Mouse (Mus musculus) heart, postnatal 0 days (tissue): Measurements from ENCODE around the gene Ccdc93. TPM values are rescaled to one million over a fixed set of nuclear protein-coding genes. Genes with fewer than 3 reads are reported as not detected.

Source experiments
- ATAC-seq: fragments of 200-750 bp; cut with Nextera tagmentation; 2 replicates; pipeline ENCODE4 v1.8.0; 2017; ENCODE audit warnings: low read depth, moderate number of reproducible peaks, moderate library complexity; ENCODE audit not compliant: insufficient read depth
- DNase-seq: peaks from one replicate; pipeline ENCODE4 v3.0.0-alpha.2; 2016; ENCODE audit warnings: low spot score
- H3K27ac ChIP-seq: fragments of 300-500 bp; sonication (generic); 2 replicates; pipeline ENCODE4 v1.5.1; 2014; ENCODE audit warnings: low read depth, mild to moderate bottlenecking
- H3K27me3 ChIP-seq: fragments of 300-500 bp; sonication (generic); 2 replicates; pipeline ENCODE4 v1.6.1; 2014; ENCODE audit warnings: low read length, mixed read lengths; ENCODE audit not compliant: control insufficient read depth, insufficient read depth
- H3K36me3 ChIP-seq: fragments of 300-500 bp; sonication (generic); replicated peaks from 2 replicates; pipeline ENCODE4 v1.6.1; 2014; ENCODE audit warnings: low read length, mixed read lengths; ENCODE audit not compliant: control insufficient read depth, insufficient read depth
- H3K4me1 ChIP-seq: fragments of 300-500 bp; sonication (generic); 2 replicates; pipeline ENCODE4 v1.6.1; 2014; ENCODE audit warnings: antibody characterized with exemption; ENCODE audit not compliant: control insufficient read depth, insufficient read depth
- H3K4me2 ChIP-seq: fragments of 300-500 bp; sonication (generic); 2 replicates; pipeline ENCODE4 v1.6.1; 2014; ENCODE audit warnings: low read depth, mild to moderate bottlenecking, low read length, moderate library complexity
- H3K4me3 ChIP-seq: fragments of 300-500 bp; sonication (generic); 2 replicates; pipeline ENCODE4 v1.5.1; 2014; ENCODE audit warnings: low read depth, low read length
- H3K9ac ChIP-seq: fragments of 300-500 bp; sonication (generic); replicated peaks from 2 replicates; pipeline ENCODE4 v1.6.1; 2014; ENCODE audit warnings: low read depth, low read length, mixed read lengths
- H3K9me3 ChIP-seq: fragments of 300-500 bp; sonication (generic); replicated peaks from 2 replicates; pipeline ENCODE4 v1.6.1; 2016; ENCODE audit warnings: low read length; ENCODE audit not compliant: control insufficient read depth
- CTCF ChIP-seq: IDR thresholded peaks from 2 replicates; pipeline ENCODE4 v1.5.1; 2016; ENCODE audit warnings: antibody characterized with exemption, control low read depth, low read depth
- EP300 ChIP-seq: IDR thresholded peaks from 2 replicates; pipeline ENCODE4 v1.6.1; 2016; ENCODE audit warnings: antibody characterized with exemption, low read depth
- WGBS: fragments of 180-500 bp; shearing (Covaris S2); extraction: QIAGEN DNeasy Blood & Tissue Kit; methylation state at CpG from one replicate; pipeline ENCODE4 v1.1.7; 2014; 5-methylcytosine and 5-hydroxymethylcytosine counted together
- polyA plus RNA-seq: library from polyadenylated mRNA; unstranded; fragments of >200 nt; fragmentation: Nextera tagmentation; extraction: Ambion mirVana; gene quantifications from 2 replicates; pipeline ENCODE4 v1.2.1, GENCODE M21; 2015
- total RNA-seq: library from RNA; depleted of rRNA; stranded (reverse); fragments of >200 nt; gene quantifications from 2 replicates; pipeline ENCODE4 v1.2.3, GENCODE M21; 2014; ENCODE audit warnings: low replicate concordance

Ccdc93 gene
- total and polyA plus RNA-seq, 2 experiments from 2014 or later = 3.9 to 4.5 TPM

DNA sequence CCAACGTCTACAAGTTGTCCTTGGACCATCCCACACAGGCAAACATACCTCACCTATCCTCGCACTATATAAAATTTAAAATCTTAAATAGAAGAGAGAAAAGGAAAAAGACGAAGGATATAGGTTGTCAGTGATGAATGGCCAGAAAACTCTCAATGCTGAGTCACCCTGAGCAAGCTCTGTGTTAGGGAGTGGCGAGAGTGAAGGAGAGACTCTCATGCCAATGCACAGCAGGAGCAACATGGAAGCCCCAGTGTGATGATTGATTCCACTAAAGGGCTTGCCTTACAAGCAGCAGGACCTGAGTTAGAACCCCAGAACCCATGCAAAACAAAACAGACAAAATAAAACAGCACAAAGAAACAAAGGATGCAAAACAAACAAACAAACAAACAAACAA is 32.6 kb upstream of the Ccdc93 start:
- ATAC-seq (no peak), DNase-seq (no peak)
- Histone ChIP-seq H3K9ac (no peak overlapping the region), H3K4me2 (no peak overlapping the region), H3K9me3 (no peaks in the 10 kb centered on the region), H3K36me3 (no peaks in the 10 kb centered on the region), H3K4me3 (no peak overlapping the region), H3K27me3 (no peaks in the 10 kb centered on the region), H3K27ac (no peak overlapping the region), H3K4me1 (peaks cover 14% of the 10 kb centered on the region)
- 68% methylated on average over 4 of the region's 4 CpGs for WGBS
- TF ChIP-seq CTCF (no peak), EP300 (no peak)

- no peak for DNase-seq
- H3K4me2 ChIP-seq = no peak overlapping the region
- peaks cover 14% of the 10 kb centered on the region for H3K4me1 ChIP-seq
- H3K9ac ChIP-seq = no peak overlapping the region
- H3K27ac ChIP-seq = no peak overlapping the region
- no peak overlapping the region for H3K4me3 ChIP-seq
- 55% methylated on average over 14 of the region's 14 CpGs for WGBS
- H3K9me3 ChIP-seq = no peaks in the 10 kb centered on the region
- TF ChIP-seq EP300 (no peak), CTCF (no peak)
- no peak for ATAC-seq
- no peaks in the 10 kb centered on the region for H3K27me3 ChIP-seq
- no peaks in the 10 kb centered on the region for H3K36me3 ChIP-seq
Measured at GRCm38 (mm10) chr1:121398986-121399881, 31.6 kb upstream of the Ccdc93 start.

DNA sequence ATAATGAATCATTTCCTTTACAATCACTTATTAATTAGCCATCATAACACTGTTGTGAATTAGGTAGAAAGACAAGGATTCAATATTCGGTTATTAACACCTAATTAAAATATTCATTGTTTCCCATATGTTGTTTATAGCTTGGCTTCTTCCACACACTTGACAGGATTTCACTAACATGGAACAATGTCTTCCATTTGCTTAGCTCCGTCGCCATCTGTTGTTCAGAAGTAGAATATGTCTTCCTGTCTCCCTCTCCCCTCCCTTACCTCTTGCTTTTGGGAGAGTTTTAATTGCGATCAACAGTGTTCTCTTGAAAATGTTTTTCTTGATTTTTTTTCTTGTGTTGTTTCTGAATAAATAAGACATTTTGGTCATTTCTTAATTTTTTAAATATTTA is 30.6 kb upstream of the Ccdc93 start:
- peaks cover 10% of the 10 kb centered on the region for H3K4me1 ChIP-seq
- H3K9ac ChIP-seq = no peak overlapping the region
- 18% methylated on average over 4 of the region's 4 CpGs for WGBS
- H3K27me3 ChIP-seq = no peaks in the 10 kb centered on the region
- no peaks in the 10 kb centered on the region for H3K9me3 ChIP-seq
- no peak overlapping the region for H3K4me3 ChIP-seq
- no peak for ATAC-seq
- DNase-seq = peak; percentile 72
- no peak overlapping the region for H3K4me2 ChIP-seq
- H3K27ac ChIP-seq = no peak overlapping the region
- TF ChIP-seq CTCF (peak; percentile 84), EP300 (no peak)
- no peaks in the 10 kb centered on the region for H3K36me3 ChIP-seq

DNA sequence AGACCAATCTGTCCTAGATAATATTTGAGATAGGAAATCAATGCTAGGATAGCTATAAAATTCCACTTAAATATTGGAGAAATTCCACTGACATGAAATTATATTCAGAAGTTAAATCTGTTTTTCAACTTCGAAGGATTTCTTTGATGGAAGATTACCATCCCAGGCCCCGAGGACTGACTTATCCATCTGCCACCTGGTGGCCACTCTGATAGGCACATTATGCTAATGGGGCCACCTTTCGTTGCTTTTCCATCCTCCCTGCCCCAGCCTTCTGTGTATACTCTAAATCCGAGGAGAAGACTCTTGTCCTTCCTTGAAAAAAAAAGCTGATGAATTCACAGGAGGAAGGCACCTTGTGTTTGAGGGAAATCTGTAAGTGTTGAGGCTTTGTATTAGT is 11.8 kb upstream of the Ccdc93 start:
- no peak for DNase-seq
- ATAC-seq = no peak
- H3K9me3 ChIP-seq = no peaks in the 10 kb centered on the region
- H3K4me3 ChIP-seq = no peak overlapping the region
- no peaks in the 10 kb centered on the region for H3K4me1 ChIP-seq
- WGBS = 29% methylated on average over 4 of the region's 4 CpGs
- no peak overlapping the region for H3K27ac ChIP-seq
- TF ChIP-seq EP300 (no peak), CTCF (peak; percentile 51)
- no peak overlapping the region for H3K9ac ChIP-seq
- no peaks in the 10 kb centered on the region for H3K27me3 ChIP-seq
- H3K4me2 ChIP-seq = no peak overlapping the region
- no peaks in the 10 kb centered on the region for H3K36me3 ChIP-seq

GRCm38 (mm10) chr1:121419569-121420265 is 11.1 kb upstream of the Ccdc93 start:
- Histone ChIP-seq H3K27me3 (no peaks in the 10 kb centered on the region), H3K4me1 (no peaks in the 10 kb centered on the region), H3K27ac (no peak overlapping the region), H3K9ac (no peak overlapping the region), H3K36me3 (no peaks in the 10 kb centered on the region), H3K9me3 (no peaks in the 10 kb centered on the region), H3K4me2 (no peak overlapping the region), H3K4me3 (no peak overlapping the region)
- ATAC-seq (no peak), DNase-seq (no peak)
- TF ChIP-seq EP300 (no peak), CTCF (no peak)
- 72% methylated on average over 12 of the region's 12 CpGs for WGBS
